Mouse (Mus musculus) cortical plate, adult 2 months (tissue): Measurements from ENCODE around the gene Fstl1. TPM values are rescaled to one million over a fixed set of nuclear protein-coding genes. Genes with fewer than 3 reads are reported as not detected.
A peak's percentile ranks its signal among the peaks of the same experiment; 100 is the strongest.

Experiments used
- H3K27ac ChIP-seq: fragments of 200-500 bp; 2 replicates; pipeline ENCODE4 v1.5.1; 2012; ENCODE audit warnings: low read length, control low read depth, inconsistent platforms; ENCODE audit not compliant: insufficient read depth
- H3K4me1 ChIP-seq: fragments of 200-500 bp; 2 replicates; pipeline ENCODE4 v1.6.1; 2011; ENCODE audit warnings: low read length; ENCODE audit not compliant: control insufficient read depth, insufficient read depth
- H3K4me3 ChIP-seq: fragments of 200-500 bp; 2 replicates; pipeline ENCODE4 v1.5.1; 2011; ENCODE audit warnings: mild to moderate bottlenecking, low read length, control low read depth; ENCODE audit not compliant: insufficient read depth
- CTCF ChIP-seq: fragments of 200-500 bp; IDR thresholded peaks from 2 replicates; pipeline ENCODE4 v1.5.1; 2011; ENCODE audit warnings: mild to moderate bottlenecking, control low read depth, low read length; ENCODE audit not compliant: insufficient read depth; ENCODE audit errors: extremely low read depth
- POLR2A ChIP-seq: fragments of 200-500 bp; IDR thresholded peaks from 2 replicates; pipeline ENCODE4 v1.6.1; 2011; ENCODE audit warnings: mild to moderate bottlenecking, low read length, control low read depth; ENCODE audit not compliant: insufficient read depth; ENCODE audit errors: extremely low read depth
- polyA plus RNA-seq: library from polyadenylated mRNA; depleted of rRNA; stranded (reverse); fragments of >200 nt; gene quantifications from 2 replicates; pipeline ENCODE4 v1.2.3, GENCODE M21; 2012

The Fstl1 gene
- polyA plus RNA-seq, 1 experiment, result 19.7 TPM

- Histone ChIP-seq H3K4me3 (no peak overlapping the region), H3K4me1 (peaks cover 18% of the 10 kb centered on the region), H3K27ac (no peak overlapping the region)
- no peak for TF ChIP-seq POLR2A
- TF ChIP-seq CTCF, result no peak
Measured at GRCm38 (mm10) chr16:37813691-37814382, 37.2 kb downstream of the Fstl1 start.

- peak; percentile 66 for TF ChIP-seq CTCF
- TF ChIP-seq POLR2A, result no peak
- Histone ChIP-seq H3K4me3 (no peak overlapping the region), H3K4me1 (peaks cover 15% of the 10 kb centered on the region), H3K27ac (peak overlapping the region; percentile 18; the same call in 1 of the 2 replicates)
Measured at GRCm38 (mm10) chr16:37814383-37814971, 37.8 kb downstream of the Fstl1 start.

- Histone ChIP-seq H3K4me1 (peaks cover 4% of the 10 kb centered on the region), H3K4me3 (no peak overlapping the region), H3K27ac (no peak overlapping the region)
- TF ChIP-seq CTCF (no peak), POLR2A (no peak)
Measured at GRCm38 (mm10) chr16:37817986-37818385, 41.3 kb downstream of the Fstl1 start.

GRCm38 (mm10) chr16:37823949-37824348 lies 47.3 kb downstream of the Fstl1 start:
- TF ChIP-seq CTCF, result no peak
- TF ChIP-seq POLR2A, result no peak
- no peaks in the 10 kb centered on the region; the same call in 1 of the 2 replicates for H3K4me1 ChIP-seq

GRCm38 (mm10) chr16:37824778-37825505 lies 48.3 kb downstream of the Fstl1 start:
- TF ChIP-seq CTCF (no peak), POLR2A (no peak)
- H3K4me1 ChIP-seq, result no peaks in the 10 kb centered on the region; the same call in 1 of the 2 replicates
- H3K27ac ChIP-seq, result no peak overlapping the region

More at GRCm38 (mm10) chr16:37823949-37824348, 47.3 kb downstream of the Fstl1 start:
- H3K4me3 ChIP-seq, result no peak overlapping the region
- H3K27ac ChIP-seq, result no peak overlapping the region

GRCm38 (mm10) chr16:37826286-37826685 lies 49.6 kb downstream of the Fstl1 start:
- Histone ChIP-seq H3K4me1 (no peaks in the 10 kb centered on the region; the same call in 1 of the 2 replicates), H3K27ac (no peak overlapping the region), H3K4me3 (no peak overlapping the region)
- TF ChIP-seq POLR2A, result no peak
- no peak for TF ChIP-seq CTCF

More at GRCm38 (mm10) chr16:37824778-37825505, 48.3 kb downstream of the Fstl1 start:
- H3K4me3 ChIP-seq, result no peak overlapping the region

- TF ChIP-seq POLR2A (no peak), CTCF (no peak)
- no peak overlapping the region for H3K4me3 ChIP-seq
- no peaks in the 10 kb centered on the region for H3K4me1 ChIP-seq
- H3K27ac ChIP-seq, result no peak overlapping the region
Measured at GRCm38 (mm10) chr16:37831041-37831440, 54.4 kb downstream of the Fstl1 start.

- Histone ChIP-seq H3K4me1 (no peaks in the 10 kb centered on the region), H3K4me3 (no peak overlapping the region), H3K27ac (no peak overlapping the region)
- TF ChIP-seq CTCF (no peak), POLR2A (no peak)
Measured at GRCm38 (mm10) chr16:37837571-37837970, 60.9 kb downstream of the Fstl1 start.

GRCm38 (mm10) chr16:37842439-37842838 lies 65.8 kb downstream of the Fstl1 start:
- Histone ChIP-seq H3K27ac (no peak overlapping the region), H3K4me1 (no peaks in the 10 kb centered on the region), H3K4me3 (no peak overlapping the region)
- TF ChIP-seq CTCF, result no peak
- no peak for TF ChIP-seq POLR2A
